19 mouse cellular contexts compared by ENCODE assay signal in genomic region chr6:48696830-48697554, GRCm38 (mm10). TPM values are rescaled to one million over a fixed set of nuclear protein-coding genes. Genes with fewer than 3 reads are reported as not detected.
DNase-seq lines count a peak whose midpoint lies in the region; ATAC-seq and TF ChIP-seq lines count a peak whose summit lies in the region.
"Had no signal": no experiment of that assay in that cellular context is flagged by ENCODE, and none has a peak within 500 bp of the region (broad histone marks: within the 10 kb centered on the region; RNA-seq: fewer than 3 reads in every experiment).

No protein-coding gene starts in this region.

- H3K9ac ChIP-seq in kidney, embryonic 14.5 days (ENCODE audit: low read depth, low read length), result no peak overlapping the region
- H3K9ac ChIP-seq in midbrain, embryonic 14.5 days (replicated peaks; ENCODE audit: low read length), result no peak overlapping the region
- H3K9ac ChIP-seq: hindbrain, embryonic 15.5 days; midbrain, embryonic 13.5 days; stomach, embryonic 15.5 days had no signal

- 77% methylated on average over 4 of the region's 4 CpGs for WGBS in kidney, embryonic 14.5 days
- WGBS in midbrain, embryonic 10.5 days, result 89% methylated on average over 4 of the region's 4 CpGs
- 86% methylated on average over 4 of the region's 4 CpGs for WGBS in midbrain, embryonic 14.5 days

- TF ChIP-seq CTCF in gastrocnemius, adult 2 months (IDR thresholded peaks at IDR 0.05), result no peak

- DNase-seq in gastrocnemius, adult 2 months, result no peak
- DNase-seq in gastrocnemius, postnatal 10 days, result no peak
- DNase-seq in kidney, adult 8-10 months, result no peak
- peak; percentile 7 for DNase-seq in midbrain, embryonic 10.5 days (ENCODE audit: low spot score)
- DNase-seq in midbrain, embryonic 14.5 days, result no peak
- DNase-seq in splenic B cell, adult 2 months (ENCODE audit: low read depth, low spot score), result peak; percentile 47
- DNase-seq: adrenal gland, postnatal 14 days; cerebellum, adult 9-11 months; kidney, postnatal 4 days; layer of hippocampus, postnatal 36 days; lung, postnatal 4 days; thymus, postnatal 4 days had no signal

- no peak for ATAC-seq in kidney, embryonic 14.5 days (ENCODE audit: low FRiP score, low TSS enrichment)
- ATAC-seq in midbrain, embryonic 14.5 days (ENCODE audit: low FRiP score, low TSS enrichment), result no peak
- no peak for ATAC-seq in frontal cortex, adult (ENCODE audit: low TSS enrichment)
- ATAC-seq: midbrain, embryonic 13.5 days had no signal

- peak overlapping the region; percentile 79 for H3K27ac ChIP-seq in gastrocnemius, adult 2 months
- peak overlapping the region; percentile 31; the same call in 1 of the 2 replicates for H3K27ac ChIP-seq in kidney, embryonic 14.5 days (ENCODE audit: low read depth, low read length)
- H3K27ac ChIP-seq in midbrain, embryonic 10.5 days (replicated peaks), result no peak overlapping the region
- no peak overlapping the region for H3K27ac ChIP-seq in midbrain, embryonic 14.5 days (replicated peaks; ENCODE audit: low read depth, low read length)
- H3K27ac ChIP-seq: hindbrain, embryonic 15.5 days; midbrain, embryonic 13.5 days; stomach, embryonic 15.5 days had no signal

- no peaks in the 10 kb centered on the region for H3K27me3 ChIP-seq in kidney, embryonic 14.5 days (ENCODE audit: control insufficient read depth, insufficient read depth, low read length)
- no peaks in the 10 kb centered on the region for H3K27me3 ChIP-seq in midbrain, embryonic 10.5 days (ENCODE audit: low read depth, poor library complexity, severe bottlenecking)
- H3K27me3 ChIP-seq in midbrain, embryonic 14.5 days (ENCODE audit: control insufficient read depth, insufficient read depth, low read length), result no peaks in the 10 kb centered on the region
- H3K27me3 ChIP-seq in splenic B cell, adult 2 months (ENCODE audit: control insufficient read depth, insufficient read depth, low read length, poor library complexity, severe bottlenecking), result no peaks in the 10 kb centered on the region
- H3K27me3 ChIP-seq: hindbrain, embryonic 15.5 days; midbrain, embryonic 13.5 days; stomach, embryonic 15.5 days had no signal

- H3K4me2 ChIP-seq in kidney, embryonic 14.5 days (replicated peaks; ENCODE audit: low read depth, low read length), result no peak overlapping the region
- no peak overlapping the region for H3K4me2 ChIP-seq in midbrain, embryonic 14.5 days (ENCODE audit: low read length)
- H3K4me2 ChIP-seq: hindbrain, embryonic 15.5 days; midbrain, embryonic 13.5 days; stomach, embryonic 15.5 days had no signal

- no peak overlapping the region for H3K4me3 ChIP-seq in gastrocnemius, adult 2 months
- no peak overlapping the region for H3K4me3 ChIP-seq in kidney, embryonic 14.5 days (ENCODE audit: low read length)
- H3K4me3 ChIP-seq in midbrain, embryonic 10.5 days, result no peak overlapping the region
- no peak overlapping the region for H3K4me3 ChIP-seq in midbrain, embryonic 14.5 days (replicated peaks; ENCODE audit: low read depth, low read length)
- H3K4me3 ChIP-seq: hindbrain, embryonic 15.5 days; midbrain, embryonic 13.5 days; stomach, embryonic 15.5 days had no signal

- H3K9me3 ChIP-seq in kidney, embryonic 14.5 days (ENCODE audit: control insufficient read depth, low read length), result no peaks in the 10 kb centered on the region
- no peaks in the 10 kb centered on the region for H3K9me3 ChIP-seq in midbrain, embryonic 10.5 days (replicated peaks)
- H3K9me3 ChIP-seq in midbrain, embryonic 14.5 days (ENCODE audit: control insufficient read depth, low read length), result no peaks in the 10 kb centered on the region
- H3K9me3 ChIP-seq: G1E; hindbrain, embryonic 15.5 days; midbrain, embryonic 13.5 days; stomach, embryonic 15.5 days had no signal

- intact Hi-C loops in gastrocnemius, adult 2 months (cut with DNase I), result no loop called here

- H3K4me1 ChIP-seq in kidney, embryonic 14.5 days (ENCODE audit: control insufficient read depth, insufficient read depth, low read length), result no peaks in the 10 kb centered on the region
- no peaks in the 10 kb centered on the region for H3K4me1 ChIP-seq in midbrain, embryonic 10.5 days
- H3K4me1 ChIP-seq in midbrain, embryonic 14.5 days (ENCODE audit: control insufficient read depth, insufficient read depth, low read length), result no peaks in the 10 kb centered on the region
- H3K4me1 ChIP-seq: hindbrain, embryonic 15.5 days; midbrain, embryonic 13.5 days; stomach, embryonic 15.5 days had no signal

- no peaks in the 10 kb centered on the region for H3K36me3 ChIP-seq in kidney, embryonic 14.5 days (ENCODE audit: control insufficient read depth, insufficient read depth, low read length)
- H3K36me3 ChIP-seq in midbrain, embryonic 10.5 days, result no peaks in the 10 kb centered on the region
- no peaks in the 10 kb centered on the region for H3K36me3 ChIP-seq in midbrain, embryonic 14.5 days (ENCODE audit: control insufficient read depth, insufficient read depth, low read length)
- H3K36me3 ChIP-seq in splenic B cell, adult 2 months (ENCODE audit: control insufficient read depth, insufficient read depth, low read length, poor library complexity, severe bottlenecking), result peaks cover 9% of the 10 kb centered on the region
- H3K36me3 ChIP-seq: G1E; hindbrain, embryonic 15.5 days; midbrain, embryonic 13.5 days; stomach, embryonic 15.5 days had no signal

RNA-seq across cellular contexts. Expression of gene Gimap6, which starts 11.0 kb away (rescaled TPM):
- total RNA-seq in gastrocnemius, adult 2 months (2021), result 10 to 100 TPM in 1 of 2 experiments, 1 to 10 TPM in 1; 8.4 to 13.8 TPM
- 10 to 100 TPM; 24.2 to 29.4 TPM for total RNA-seq in gastrocnemius, postnatal 10 days (2021)
- 42.7 and 49.9 TPM in 2 replicates for polyA plus RNA-seq in kidney, embryonic 14.5 days (2014; fragmentation: Nextera tagmentation; extraction: Ambion mirVana)
- polyA plus RNA-seq in midbrain, embryonic 10.5 days (2016; fragmentation: Nextera tagmentation; extraction: Ambion mirVana), result 6.7 and 8.4 TPM in 2 replicates
- 3.9 and 8.0 TPM in 2 replicates for polyA plus RNA-seq in midbrain, embryonic 14.5 days (2014; fragmentation: Nextera tagmentation; extraction: Ambion mirVana)

RNA-seq across cellular contexts. Expression of gene Gimap4, which starts 12.6 kb away (rescaled TPM):
- total RNA-seq in gastrocnemius, adult 2 months (2021), result 1 to 10 TPM; 3.6 to 5.5 TPM
- total RNA-seq in gastrocnemius, postnatal 10 days (2021), result 10 to 100 TPM; 13.5 to 16.5 TPM
- 51.3 and 54.1 TPM in 2 replicates for polyA plus RNA-seq in kidney, embryonic 14.5 days (2014; fragmentation: Nextera tagmentation; extraction: Ambion mirVana)
- 5.2 and 5.6 TPM in 2 replicates for polyA plus RNA-seq in midbrain, embryonic 10.5 days (2016; fragmentation: Nextera tagmentation; extraction: Ambion mirVana)
- 0.63 and 1.4 TPM in 2 replicates for polyA plus RNA-seq in midbrain, embryonic 14.5 days (2014; fragmentation: Nextera tagmentation; extraction: Ambion mirVana)
- total RNA-seq: G1E had no signal
- polyA plus RNA-seq: G1E had no signal

RNA-seq across cellular contexts. Expression of gene Gimap9, which starts 21.1 kb away (rescaled TPM):
- total RNA-seq in gastrocnemius, adult 2 months (2021), result 1 to 10 TPM; 1.1 to 1.2 TPM
- 1 to 10 TPM; 2.2 to 2.3 TPM for total RNA-seq in gastrocnemius, postnatal 10 days (2021)
- 9.9 and 13.4 TPM in 2 replicates for polyA plus RNA-seq in kidney, embryonic 14.5 days (2014; fragmentation: Nextera tagmentation; extraction: Ambion mirVana)
- 2.6 and 3.9 TPM in 2 replicates for polyA plus RNA-seq in midbrain, embryonic 10.5 days (2016; fragmentation: Nextera tagmentation; extraction: Ambion mirVana)
- 0.98 and 2.1 TPM in 2 replicates for polyA plus RNA-seq in midbrain, embryonic 14.5 days (2014; fragmentation: Nextera tagmentation; extraction: Ambion mirVana)

RNA-seq across cellular contexts. Expression of gene Gm28053, which starts 21.4 kb away (rescaled TPM):
- under 1 TPM in 1 of 2 experiments, not detected in 1; 0.84 TPM for total RNA-seq in gastrocnemius, adult 2 months (2021)
- total RNA-seq in gastrocnemius, postnatal 10 days (2021), result 1 to 10 TPM; 2.1 to 5.2 TPM
- polyA plus RNA-seq in kidney, embryonic 14.5 days (2014; fragmentation: Nextera tagmentation; extraction: Ambion mirVana), result 3.2 and 4.8 TPM in 2 replicates
- 0.49 and 1.2 TPM in 2 replicates for polyA plus RNA-seq in midbrain, embryonic 10.5 days (2016; fragmentation: Nextera tagmentation; extraction: Ambion mirVana)
- 1.00 TPM in 1 of 2 replicates, not detected in the other for polyA plus RNA-seq in midbrain, embryonic 14.5 days (2014; fragmentation: Nextera tagmentation; extraction: Ambion mirVana)
- total RNA-seq: G1E; layer of hippocampus, postnatal 36 days had no signal
- polyA plus RNA-seq: G1E; limb, embryonic 11.5 days; midbrain, embryonic 13.5 days had no signal

RNA-seq across cellular contexts. Expression of gene Gimap7, which starts 21.4 kb away (rescaled TPM):
- not detected for total RNA-seq in gastrocnemius, adult 2 months (2021)
- total RNA-seq in gastrocnemius, postnatal 10 days (2021), result not detected
- polyA plus RNA-seq in kidney, embryonic 14.5 days (2014; fragmentation: Nextera tagmentation; extraction: Ambion mirVana), result not detected in 2 replicates
- not detected in 2 replicates for polyA plus RNA-seq in midbrain, embryonic 10.5 days (2016; fragmentation: Nextera tagmentation; extraction: Ambion mirVana)
- polyA plus RNA-seq in midbrain, embryonic 14.5 days (2014; fragmentation: Nextera tagmentation; extraction: Ambion mirVana), result not detected in 2 replicates
- total RNA-seq: layer of hippocampus, postnatal 36 days had no signal
- polyA plus RNA-seq: G1E; hindbrain, embryonic 15.5 days; limb, embryonic 11.5 days; midbrain, embryonic 13.5 days; stomach, embryonic 15.5 days had no signal

Comparison
In these comparisons a context has a peak if more than half of its experiments do, and no peak if none do; other contexts are left out.
1. DNase-seq: peak in midbrain, embryonic 10.5 days (single experiment) and splenic B cell, adult 2 months (single experiment); none in gastrocnemius, adult 2 months (single experiment), gastrocnemius, postnatal 10 days (single experiment), kidney, adult 8-10 months (0 of 2) and midbrain, embryonic 14.5 days (single experiment).
2. H3K27ac ChIP-seq: peak in gastrocnemius, adult 2 months (single experiment) and kidney, embryonic 14.5 days (single experiment); none in midbrain, embryonic 10.5 days (single experiment) and midbrain, embryonic 14.5 days (single experiment).